Mouse (Mus musculus) G1E (cell line): ENCODE measurements around the gene Atp13a4.

ENCODE experiments used
- CTCF ChIP-seq: IDR thresholded peaks from 2 replicates; pipeline ENCODE4 v1.5.1; 2012; ENCODE audit warnings: low read depth, low read length, inconsistent platforms, mixed read lengths
- POLR2AphosphoS5 ChIP-seq: IDR thresholded peaks from 2 replicates; pipeline ENCODE4 v1.6.1; 2012; ENCODE audit warnings: low read depth, low read length, inconsistent platforms; ENCODE audit not compliant: insufficient replicate concordance

DNA sequence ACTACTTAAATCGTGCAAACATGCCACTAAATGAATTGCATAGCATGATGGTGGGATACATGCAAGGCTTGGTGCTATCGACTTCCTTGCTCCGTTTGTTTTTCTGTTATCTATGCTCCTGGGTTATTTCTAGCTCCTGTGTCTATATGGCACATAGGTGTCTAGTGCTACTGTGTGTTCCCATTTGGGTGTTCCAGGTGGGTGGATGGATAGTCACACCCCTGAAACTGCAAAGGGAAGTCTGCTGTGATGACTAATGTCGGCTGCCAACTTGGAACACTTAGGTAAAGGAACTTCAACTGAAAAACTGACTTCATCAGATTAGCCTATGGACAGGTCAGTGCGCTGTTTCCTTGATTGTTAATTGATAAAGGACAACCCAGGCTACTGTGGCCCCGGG lies 129.8 kb downstream of the Atp13a4 start:
- TF ChIP-seq POLR2AphosphoS5: no peak
- TF ChIP-seq CTCF: no peak
